Mouse (Mus musculus): ENCODE data around the gene Kalrn.

Gene Kalrn

DNA sequence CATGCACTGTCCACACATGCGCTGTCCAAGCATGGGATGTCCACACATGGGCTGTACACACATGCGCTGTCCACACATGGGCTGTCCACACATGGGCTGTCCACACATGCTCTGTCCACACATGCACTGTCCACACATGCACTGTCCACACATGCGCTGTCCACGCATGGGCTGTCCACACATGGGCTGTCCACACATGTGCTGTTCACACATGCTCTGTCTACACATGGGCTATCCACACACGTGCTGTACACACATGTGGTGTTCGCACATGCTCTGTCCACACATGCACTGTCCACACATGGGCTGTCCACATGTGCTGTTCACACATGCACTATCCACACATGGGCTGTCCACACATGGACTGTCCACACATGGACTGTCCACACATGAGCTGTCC, 589.6 kb downstream of the Kalrn start:
- no peak for DNase-seq (ENCODE audit: low spot score)

DNA sequence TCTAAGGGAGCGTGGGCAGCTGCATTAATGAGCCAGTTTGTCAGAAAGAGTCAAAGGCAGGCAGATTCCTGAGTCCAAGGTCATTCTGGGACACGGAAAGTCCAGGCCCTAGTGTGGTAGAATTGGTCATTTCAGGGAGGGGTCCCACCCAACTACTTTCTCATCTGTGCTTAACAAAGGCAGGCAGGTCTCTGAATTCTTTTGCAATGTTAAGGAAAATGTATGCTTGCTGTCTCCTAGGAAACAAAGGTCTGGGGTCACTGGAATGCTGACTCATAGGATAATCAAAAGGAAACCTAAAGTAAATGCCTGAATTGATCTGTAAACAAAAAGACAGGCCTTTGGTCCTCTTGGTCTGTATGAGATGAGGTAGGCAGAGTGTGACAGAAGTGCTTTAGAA, 593.5 kb downstream of the Kalrn start:
- DNase-seq (ENCODE audit: low spot score), result no peak

DNA sequence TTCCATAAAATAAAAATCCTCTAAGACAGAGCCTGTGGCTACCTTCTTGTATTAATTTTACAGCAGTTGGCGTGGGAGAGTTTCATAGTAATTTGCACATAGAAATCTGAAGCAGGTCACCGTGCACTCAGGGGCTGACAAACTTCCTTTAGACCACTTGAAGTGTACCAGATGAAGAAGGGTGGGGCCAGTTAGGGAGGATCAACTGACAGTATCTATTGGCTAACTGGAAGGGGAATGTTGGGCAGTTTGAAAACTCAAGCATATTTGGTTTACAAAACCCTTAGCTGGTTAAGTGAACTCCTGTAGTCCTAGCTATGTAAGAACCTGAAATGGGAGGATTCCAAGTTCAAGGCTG, 606.1 kb downstream of the Kalrn start:
- no peak for DNase-seq (ENCODE audit: low spot score)

DNA sequence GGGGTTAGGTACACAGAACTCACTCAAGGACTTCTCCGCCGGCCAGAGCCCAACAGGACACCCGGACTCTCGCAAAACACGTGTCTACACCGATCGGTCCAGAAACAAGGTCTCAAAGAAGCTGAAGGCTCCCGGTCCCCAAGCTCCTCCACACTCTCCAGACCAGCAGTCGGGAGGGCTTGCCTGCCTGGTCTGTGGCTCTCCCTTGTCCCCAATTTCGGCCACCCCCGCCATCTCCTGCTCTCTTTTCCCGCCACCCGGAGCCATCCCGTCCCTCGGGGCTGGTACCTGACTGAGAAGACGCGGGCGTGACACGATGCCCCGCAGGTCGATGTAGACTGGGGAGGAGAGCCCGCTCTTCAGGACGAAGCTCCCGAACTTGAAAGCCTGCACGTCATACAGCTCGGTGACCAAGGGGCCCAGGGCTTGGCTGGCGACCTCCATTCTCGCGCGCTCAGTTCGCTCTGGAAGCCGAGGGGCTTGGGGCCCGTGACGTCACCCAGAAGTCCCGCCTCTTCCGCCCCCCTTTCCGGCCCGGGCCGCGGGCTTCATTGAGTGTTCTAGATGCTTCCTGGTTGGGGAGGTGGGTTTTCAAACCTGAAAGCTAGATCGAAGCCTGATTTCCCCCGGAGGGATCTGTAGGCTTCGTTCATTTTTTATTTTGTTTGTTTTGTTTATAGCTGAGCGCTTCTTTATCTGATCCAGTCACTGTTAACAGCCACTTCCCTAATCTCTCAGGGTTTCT, 606.6 kb downstream of the Kalrn start, which contains the start of gene Umps:
TSS of gene Umps (minus strand) at position 501 of the 745 bp plus-strand sequence.
- peak; percentile 84 for DNase-seq (ENCODE audit: low spot score)

DNA sequence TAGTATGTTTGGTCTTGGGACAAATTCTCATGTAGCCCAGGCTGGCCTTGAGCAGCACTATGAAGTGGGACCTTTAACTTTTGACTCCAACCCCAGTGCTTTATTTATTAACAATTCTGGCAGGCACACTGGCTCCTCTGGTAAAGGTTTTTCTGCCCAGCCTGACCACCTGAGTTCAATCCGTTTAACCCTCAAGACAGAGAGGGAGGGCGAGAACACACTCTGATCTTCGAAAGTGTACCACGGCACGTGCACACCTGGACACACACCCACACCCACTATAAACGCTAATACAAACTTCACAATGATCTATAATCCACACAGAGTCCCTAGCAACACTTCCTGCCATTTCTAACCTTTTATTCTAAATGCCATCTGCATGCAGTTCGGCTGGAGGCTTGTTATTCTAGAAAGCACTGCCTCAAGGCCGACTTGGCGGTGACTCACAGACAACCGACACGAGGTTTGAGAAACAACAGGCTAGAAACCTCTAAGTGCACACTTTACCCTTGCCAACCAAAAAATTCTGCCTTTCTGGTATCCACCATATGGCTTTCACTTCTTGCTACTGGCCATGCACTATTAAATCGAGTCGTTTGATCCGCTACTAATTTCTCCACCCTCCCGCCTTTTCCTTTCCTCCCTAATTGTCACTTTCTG, 607.3 kb downstream of the Kalrn start:
- peak; percentile 29 for DNase-seq (ENCODE audit: low spot score)

DNA sequence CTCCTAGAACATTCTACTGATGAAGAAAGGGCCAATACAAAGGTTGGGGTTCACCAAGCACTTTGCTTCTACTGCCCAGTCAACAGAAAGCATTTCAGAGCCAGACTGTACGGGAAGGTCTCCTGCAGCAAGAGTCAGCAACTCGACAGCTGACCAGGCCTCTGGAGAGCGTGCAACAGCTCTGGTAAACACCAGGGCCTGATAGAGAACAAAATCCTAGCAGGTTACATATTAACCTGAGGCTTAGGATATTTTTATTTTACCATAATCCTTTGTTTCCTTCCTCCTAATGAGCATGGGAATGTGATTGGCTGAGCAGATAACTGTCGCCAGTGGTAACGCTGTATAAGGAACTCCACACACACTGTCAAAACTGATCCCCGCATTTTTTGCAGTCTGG, 609.8 kb downstream of the Kalrn start:
- DNase-seq (ENCODE audit: low spot score), result no peak

DNA sequence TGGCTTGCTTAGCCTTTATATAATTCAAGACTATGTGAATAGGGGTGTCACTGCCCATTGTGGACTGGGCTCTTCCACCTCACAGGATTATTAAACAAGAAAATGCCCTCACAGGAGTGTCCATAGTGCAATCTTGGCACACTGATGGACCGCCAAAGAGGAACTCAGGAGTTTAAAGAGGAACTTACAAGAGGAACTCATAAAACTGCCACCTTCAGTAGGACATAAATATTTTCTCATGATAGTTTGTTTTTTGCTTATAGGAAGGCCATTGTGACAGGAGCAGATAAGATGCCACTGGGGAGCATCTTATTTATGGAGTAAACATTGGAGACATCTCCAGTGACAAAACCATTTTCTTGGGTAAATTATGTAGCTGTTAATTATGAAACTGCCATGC, 618.5 kb downstream of the Kalrn start:
- DNase-seq (ENCODE audit: low spot score), result no peak

DNA sequence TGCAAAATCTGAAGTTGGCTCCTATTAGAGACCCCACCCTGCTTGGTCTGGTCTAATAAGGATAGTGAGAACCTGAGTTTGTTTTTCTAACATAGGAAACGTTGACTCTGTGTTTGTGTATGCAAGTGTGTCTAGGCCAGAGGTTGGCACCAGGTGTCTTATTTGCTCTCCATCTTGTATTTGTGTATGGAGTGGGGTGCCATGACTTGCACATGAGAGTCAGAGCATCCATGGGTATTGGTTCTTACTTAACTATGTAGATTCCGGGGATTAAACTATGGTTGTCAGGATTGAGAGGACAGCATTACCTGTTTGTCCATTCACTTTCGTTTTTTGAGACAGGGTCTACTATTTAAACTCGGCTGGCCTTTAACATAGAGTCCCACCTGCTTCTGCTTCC, 620.3 kb downstream of the Kalrn start:
- DNase-seq (ENCODE audit: low spot score), result no peak

DNA sequence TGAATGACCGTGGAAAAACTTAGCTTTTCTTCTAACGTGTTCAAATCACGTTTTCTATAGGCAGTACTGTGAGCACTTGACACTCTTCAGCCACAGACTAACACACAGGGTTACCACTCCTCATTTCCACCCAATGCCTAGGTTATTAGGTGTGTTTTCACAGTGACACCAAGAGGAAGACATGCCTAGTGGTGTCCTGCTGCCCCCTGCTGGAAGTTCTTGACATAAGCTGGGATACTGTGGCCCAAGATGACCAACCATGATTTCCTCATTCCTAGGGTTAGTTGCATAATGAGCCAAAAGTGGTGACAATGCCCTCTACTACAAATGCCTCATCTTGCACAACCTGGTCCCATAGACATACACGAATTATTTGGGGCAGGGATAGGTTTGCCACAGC, 622.5 kb downstream of the Kalrn start:
- DNase-seq (ENCODE audit: low spot score), result peak; percentile 77

DNA sequence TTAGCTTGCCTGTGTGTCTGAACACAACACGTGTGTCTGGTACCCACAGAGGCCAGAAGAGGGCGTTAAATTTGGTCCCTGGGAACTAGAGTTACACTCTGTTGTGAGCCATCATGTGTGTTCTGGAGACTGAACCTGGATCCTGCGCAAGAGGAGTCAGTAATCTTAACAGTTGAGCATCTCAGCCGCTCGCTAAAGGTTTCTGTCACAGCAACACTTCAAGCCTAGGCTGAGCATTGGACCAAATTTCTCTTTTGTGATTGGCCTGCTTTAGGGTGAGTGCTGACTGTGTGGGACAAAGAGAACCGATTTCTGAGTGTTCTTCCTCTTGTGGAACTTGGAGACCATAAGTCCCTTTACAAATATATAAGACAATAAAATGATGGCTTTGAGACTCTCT, 622.9 kb downstream of the Kalrn start:
- no peak for DNase-seq (ENCODE audit: low spot score)

DNA sequence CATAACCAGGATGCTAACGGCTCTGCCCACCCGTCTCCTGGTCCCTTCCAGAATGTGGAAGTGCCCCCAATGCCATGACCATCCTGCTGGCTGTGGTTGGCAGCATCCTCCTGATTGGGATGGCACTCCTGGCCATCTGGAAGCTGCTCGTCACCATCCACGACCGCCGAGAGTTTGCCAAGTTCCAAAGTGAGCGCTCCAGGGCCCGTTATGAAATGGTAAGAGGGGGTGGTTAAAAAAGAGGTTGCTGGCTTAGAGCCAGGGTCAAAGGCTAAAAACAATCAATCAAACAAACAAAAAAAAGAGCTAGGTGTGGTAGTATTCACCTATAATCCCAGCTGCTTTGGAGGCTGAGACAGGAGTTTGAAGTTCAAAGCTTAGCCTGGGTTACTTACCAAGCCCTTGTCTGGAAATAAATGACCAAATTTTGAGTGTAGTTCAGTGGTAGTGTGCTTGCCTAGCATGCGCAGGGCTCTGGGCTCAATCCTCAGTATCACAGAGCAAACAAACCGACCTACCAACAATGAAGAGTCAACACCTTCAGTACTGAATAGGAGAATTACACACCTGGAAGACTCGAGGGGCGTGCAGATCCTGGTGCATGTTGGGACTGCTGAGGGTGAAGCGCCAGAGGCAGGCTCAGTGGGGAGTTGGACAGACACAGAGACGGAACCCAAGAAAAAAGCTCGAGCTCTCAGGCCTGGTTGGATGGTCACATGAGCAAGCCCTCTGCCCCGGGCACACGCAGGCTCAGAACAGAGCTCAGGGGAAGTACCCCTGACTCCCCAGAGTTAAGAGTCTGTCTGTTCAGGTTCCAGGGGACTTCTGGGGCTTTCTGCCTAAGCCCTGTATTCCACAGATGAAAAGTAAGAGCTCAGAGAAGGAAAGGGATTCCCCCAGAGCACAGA, 625.4 kb downstream of the Kalrn start:
- DNase-seq (ENCODE audit: low spot score), result no peak

DNA sequence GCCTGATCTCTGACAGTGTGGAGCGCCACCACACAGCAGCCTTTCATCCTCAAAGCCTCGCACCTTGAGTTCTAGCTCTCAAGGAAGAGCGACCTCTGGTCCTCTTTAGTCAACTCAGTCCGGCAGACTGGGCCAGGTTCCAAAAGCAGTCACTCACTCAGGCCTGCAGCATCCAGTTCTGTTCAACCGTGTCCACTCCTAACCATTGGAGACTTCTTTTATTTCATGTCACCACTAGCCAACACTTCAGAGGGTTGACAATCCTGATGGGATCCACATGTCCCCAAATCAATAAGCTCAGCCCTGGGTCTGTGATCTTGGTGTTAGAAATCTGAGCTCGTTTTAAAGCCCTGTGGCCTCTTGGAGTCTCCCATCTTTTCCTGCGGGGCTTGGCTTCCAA, 627.3 kb downstream of the Kalrn start:
- no peak for DNase-seq (ENCODE audit: low spot score)

DNA sequence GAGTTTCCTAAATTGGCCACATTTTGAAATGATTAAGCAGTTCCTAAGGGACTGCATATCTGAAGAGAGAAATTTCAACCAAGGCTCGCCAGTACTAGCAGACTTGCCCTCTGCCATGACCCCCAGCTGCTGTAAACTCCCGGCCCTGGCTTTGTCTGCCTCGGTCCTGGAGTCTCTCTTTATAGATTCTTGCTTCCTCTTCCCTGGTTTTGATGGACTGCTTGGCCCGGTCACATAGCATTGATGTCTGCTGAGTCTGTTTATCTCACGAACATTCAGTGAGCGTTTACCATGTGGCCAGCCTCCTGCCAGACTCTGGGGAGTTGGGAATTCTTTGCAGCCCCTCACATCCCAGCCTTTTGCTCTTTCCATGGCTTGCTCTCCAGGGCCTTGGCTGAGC, 628.6 kb downstream of the Kalrn start:
- DNase-seq (ENCODE audit: low spot score), result no peak

DNA sequence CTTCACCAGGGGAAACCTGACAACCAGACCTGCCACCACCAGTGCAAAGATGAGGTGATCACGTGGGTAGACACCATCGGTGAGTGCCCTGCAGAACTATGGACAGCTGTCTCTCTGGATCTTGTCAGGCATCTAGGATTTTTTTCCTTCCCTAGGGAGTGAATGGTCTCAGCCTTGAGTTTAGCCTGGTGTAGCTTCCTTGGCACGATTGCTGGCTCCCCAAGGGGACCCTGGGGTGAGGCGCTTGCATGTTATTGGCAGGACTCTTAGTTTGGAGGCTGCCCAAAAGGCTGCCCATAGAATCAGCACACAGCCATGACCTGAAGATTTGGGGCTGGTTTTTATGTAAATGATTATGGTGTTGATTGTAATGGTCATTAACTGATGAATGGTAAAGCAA, 629.2 kb downstream of the Kalrn start:
- no peak for DNase-seq (ENCODE audit: low spot score)

DNA sequence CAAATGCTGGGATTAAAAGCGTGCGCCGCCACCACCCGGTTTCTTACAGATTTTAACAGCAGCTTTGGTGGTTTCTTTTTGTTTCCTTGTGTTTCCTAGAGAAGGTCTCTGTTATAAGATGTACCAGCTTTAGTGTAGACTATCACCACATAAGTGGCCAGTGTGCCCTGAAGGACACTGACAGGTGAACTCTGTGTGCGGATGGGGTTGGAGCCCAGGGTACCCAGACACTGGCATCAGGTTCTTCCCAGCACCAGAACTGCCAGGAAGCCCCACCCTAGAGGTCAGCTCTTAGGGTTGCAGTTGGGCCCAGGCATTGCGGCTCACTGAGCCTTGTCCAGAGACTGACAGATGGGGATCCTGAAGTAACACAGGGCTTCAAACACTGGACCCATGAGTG, 629.9 kb downstream of the Kalrn start:
- no peak for DNase-seq (ENCODE audit: low spot score)

DNA sequence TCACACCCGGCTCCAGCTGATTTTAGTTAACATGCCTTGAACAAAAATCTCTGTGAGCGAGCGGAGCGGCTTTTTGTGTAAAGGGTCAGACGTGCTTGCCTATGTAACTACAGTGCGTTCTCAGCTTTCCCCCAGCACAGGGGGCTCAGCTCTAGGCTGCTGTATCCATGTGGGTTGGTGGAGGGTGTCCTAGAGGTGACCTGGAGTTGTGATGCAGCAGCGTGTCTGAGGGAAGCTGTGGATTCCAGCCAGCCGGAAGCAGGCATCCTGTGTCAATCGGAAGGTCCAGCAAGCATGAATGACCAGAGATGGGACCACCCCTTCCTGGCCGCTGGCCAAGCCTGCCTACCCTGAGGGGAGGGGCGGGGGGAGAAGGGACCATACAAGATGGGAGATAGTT, 631.0 kb downstream of the Kalrn start:
- no peak for DNase-seq (ENCODE audit: low spot score)

DNA sequence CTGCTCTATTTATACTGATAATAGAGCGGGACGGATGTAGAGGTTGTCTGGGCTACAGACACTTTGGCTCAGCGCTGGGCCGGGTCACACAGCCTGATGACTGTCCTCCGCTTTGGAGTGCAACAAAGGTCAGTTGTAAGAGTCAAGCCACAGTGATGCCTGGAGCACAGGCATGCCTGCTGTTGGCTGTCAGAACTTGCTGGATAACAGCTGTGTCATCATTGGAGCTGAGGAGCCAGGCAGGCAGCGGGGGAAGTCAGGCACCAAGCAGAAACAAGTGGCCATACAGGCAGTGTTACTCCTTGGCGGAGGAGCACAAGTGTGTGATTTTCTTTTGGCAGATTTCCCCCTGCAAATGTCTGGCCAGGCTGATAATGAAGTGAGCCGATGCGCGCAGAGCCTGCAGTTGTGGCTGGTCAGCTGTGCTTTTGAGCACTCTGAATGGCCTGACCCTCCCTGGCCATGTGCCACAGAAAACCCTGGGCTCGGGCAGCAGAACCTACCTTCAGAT, 632.0 kb downstream of the Kalrn start:
- peak; percentile 53 for DNase-seq (ENCODE audit: low spot score)

DNA sequence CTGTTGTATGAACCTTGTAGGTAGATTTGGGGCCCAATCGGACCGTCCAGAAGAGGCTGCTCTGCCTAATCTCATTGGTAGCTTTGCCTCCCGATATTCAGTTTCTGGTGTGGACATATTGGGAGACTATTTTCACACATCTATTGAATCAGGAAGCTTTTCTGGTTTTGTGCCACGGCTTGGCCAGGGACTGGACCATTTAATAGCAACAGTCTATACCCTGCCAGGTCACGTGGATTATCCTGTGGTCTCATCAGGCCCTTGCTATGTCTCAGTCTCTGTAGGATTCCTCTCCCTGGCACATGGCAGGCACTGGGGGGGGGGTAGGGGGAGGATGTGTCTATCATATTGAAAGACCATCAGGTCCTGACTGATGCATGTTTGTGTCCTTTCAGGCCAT, 633.2 kb downstream of the Kalrn start:
- no peak for DNase-seq (ENCODE audit: low spot score)

DNA sequence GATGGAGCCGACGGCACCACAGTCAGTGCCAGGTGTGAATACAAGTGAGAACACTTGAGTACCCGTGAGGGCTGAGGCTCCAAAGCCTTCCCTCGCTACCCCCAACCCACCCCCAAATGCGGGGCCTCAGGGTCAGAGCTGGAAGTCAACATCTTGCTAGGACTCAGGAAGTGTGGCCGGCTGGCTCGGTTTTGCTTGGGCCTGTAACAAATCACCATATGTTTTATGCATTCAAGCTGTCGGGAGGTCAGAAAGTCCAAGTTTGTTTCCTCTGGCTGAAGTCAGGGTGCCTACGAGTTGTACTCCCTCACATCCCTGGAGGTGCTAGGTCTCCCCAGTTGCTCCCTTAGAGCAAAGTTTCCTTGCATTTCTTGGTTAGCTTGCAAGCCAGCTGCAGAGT, 633.7 kb downstream of the Kalrn start:
- no peak for DNase-seq (ENCODE audit: low spot score)

DNA sequence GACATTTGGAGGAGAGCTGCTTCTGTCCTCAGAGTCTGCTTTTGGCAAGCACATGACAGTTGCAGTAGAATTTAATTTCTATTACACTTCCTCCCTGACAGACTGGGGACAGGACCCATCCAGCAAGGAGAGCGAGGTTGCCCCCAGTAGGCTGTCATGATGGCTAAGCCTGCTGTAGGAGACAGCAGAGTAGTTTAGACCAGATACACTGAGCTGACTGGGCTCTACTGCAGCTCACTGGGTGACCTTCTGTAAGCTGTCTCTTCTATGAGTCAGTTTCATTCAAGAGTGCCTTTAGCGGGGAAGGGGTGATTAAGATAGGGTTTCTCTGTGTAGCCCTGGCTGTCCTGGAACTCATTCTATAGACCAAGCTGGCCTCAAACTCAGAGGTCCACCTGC, 634.2 kb downstream of the Kalrn start:
- DNase-seq (ENCODE audit: low spot score), result no peak

DNA sequence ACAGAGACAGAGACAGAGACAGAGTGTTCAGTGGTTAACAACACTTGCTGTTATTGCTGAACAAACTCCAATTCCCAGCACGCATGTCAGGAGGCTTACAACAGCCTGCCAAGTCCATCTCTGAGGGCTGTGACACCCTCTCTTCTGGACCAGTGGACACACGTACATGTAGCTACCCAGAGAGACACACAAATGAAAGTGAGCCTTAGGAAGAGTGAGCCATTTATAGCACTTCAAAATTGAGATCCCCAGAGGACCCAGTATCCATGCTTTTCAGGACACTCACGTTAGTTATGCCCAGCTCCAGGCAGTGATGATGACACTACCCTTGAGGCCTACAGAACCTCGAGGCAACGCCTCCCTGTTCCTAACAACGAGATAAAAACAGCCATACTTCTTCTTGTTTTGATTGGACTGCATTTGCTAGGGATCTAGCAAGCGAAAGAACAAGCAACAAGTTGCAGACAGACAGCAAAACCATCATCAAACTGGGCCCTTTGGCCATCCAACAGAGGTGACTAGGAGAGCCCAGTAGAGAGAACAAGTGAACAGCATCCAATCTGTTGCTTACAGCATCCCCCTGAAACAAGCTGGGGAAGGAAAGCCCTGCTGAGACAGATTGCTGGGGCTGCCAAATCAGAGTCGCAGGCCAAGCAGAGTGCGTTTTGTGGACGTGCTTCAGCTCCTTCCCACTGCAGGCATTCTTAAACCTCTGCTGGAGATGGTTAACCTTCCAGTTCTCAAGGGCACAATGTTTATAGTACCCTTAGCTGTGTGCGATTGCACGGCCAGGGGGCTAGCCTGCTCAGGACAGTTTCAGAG, 634.8 kb downstream of the Kalrn start:
- no peak for DNase-seq (ENCODE audit: low spot score)

DNA sequence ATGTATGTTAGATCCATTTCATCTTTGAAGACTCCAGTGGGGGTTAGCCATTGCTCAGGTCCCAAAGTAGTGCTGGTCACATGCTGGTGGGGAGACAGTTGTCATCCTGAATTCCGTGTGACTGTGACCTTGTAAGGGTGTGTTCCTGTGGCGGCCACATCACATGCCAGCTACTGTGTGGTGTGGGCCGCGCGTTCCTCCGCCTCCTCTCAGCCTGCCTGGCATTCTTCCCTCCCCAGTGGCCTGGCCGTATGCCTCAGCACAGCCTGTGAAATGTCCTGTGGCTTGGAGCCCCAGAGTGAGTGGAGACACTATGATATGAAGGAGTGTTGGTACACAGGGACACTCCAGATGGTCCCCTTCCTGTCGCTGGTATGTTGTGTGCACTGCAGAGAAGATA, 635.8 kb downstream of the Kalrn start:
- DNase-seq (ENCODE audit: low spot score), result peak; percentile 51

All from ovary, postnatal 36 days (tissue).